Mouse (Mus musculus): ENCODE measurements around the gene Nfkb1. TPM values are rescaled to one million over a fixed set of nuclear protein-coding genes. Genes with fewer than 3 reads are reported as not detected.
A peak's percentile ranks its signal among the peaks of the same experiment; 100 is the strongest.

The Nfkb1 gene
- polyA plus RNA-seq, 1 experiment from 2014 or later: 8.7 TPM

DNA sequence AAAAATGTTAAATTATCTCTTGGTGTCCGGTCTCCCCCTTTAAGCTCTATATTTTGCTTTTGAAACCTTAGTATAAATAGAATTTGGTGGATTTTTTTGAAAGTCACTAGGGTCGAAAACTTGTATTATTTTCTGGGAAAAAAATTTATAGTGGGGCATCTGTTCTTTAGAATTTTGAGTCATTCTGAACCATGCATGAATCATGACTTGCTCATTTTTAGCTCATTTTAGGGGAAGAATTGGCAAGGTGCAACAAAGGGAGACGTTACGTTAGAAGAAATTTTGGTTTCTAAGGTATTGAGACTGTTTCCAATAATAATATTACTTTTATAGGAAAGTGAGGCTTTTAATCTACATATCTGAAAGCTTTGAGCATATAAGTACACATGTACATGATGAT, 20.3 kb upstream of the Nfkb1 start:
- 93% methylated on average over 4 of the region's 4 CpGs for WGBS

DNA sequence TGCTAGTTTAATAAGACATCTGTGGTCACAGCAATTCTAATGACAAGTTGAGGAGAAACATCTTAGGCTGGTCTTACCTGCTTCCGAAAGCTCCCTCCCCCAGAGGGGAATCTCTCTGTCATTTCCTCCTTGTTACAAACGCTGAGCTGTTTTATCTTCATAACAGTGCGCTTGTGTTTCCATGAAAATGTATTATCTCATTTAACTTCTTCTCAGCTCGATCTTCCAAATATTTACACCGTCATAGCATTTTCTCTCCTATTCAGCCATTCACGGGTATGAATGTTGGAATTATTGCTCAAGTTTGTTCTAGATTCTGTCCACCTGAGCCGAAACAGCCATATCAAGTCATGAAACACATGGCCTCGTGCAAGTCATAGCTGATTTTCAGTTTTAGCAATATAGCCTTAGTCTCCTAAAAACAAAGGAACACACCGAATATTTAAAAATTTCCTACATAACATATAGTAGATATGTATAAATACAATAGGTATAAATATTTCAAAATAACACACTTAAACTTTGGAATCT, 19.8 kb upstream of the Nfkb1 start:
- DNase-seq: no peak
- Histone ChIP-seq H3K36me3 (ENCODE audit: control insufficient read depth, insufficient read depth, low read length) (no peaks in the 10 kb centered on the region), H3K9ac (replicated peaks; ENCODE audit: low read length) (no peak overlapping the region), H3K27ac (replicated peaks; ENCODE audit: low read depth, low read length) (no peak overlapping the region), H3K27me3 (ENCODE audit: control insufficient read depth, insufficient read depth, low read length) (no peaks in the 10 kb centered on the region), H3K4me2 (ENCODE audit: low read length) (no peak overlapping the region), H3K4me3 (replicated peaks; ENCODE audit: low read depth, low read length) (no peak overlapping the region), H3K9me3 (ENCODE audit: control insufficient read depth, low read length) (no peaks in the 10 kb centered on the region), H3K4me1 (ENCODE audit: control insufficient read depth, insufficient read depth, low read length) (no peaks in the 10 kb centered on the region)
- ATAC-seq (ENCODE audit: low FRiP score, low TSS enrichment): no peak
- 96% methylated on average over 9 of the region's 9 CpGs for WGBS

More for the DNA sequence above, 20.3 kb upstream of the Nfkb1 start:
- Histone ChIP-seq H3K9me3 (ENCODE audit: control insufficient read depth, low read length) (no peaks in the 10 kb centered on the region), H3K27me3 (ENCODE audit: control insufficient read depth, insufficient read depth, low read length) (no peaks in the 10 kb centered on the region), H3K4me2 (ENCODE audit: low read length) (no peak overlapping the region), H3K36me3 (ENCODE audit: control insufficient read depth, insufficient read depth, low read length) (no peaks in the 10 kb centered on the region), H3K9ac (replicated peaks; ENCODE audit: low read length) (no peak overlapping the region), H3K27ac (replicated peaks; ENCODE audit: low read depth, low read length) (no peak overlapping the region), H3K4me1 (ENCODE audit: control insufficient read depth, insufficient read depth, low read length) (no peaks in the 10 kb centered on the region), H3K4me3 (replicated peaks; ENCODE audit: low read depth, low read length) (no peak overlapping the region)
- DNase-seq (no peak), ATAC-seq (ENCODE audit: low FRiP score, low TSS enrichment) (no peak)

DNA sequence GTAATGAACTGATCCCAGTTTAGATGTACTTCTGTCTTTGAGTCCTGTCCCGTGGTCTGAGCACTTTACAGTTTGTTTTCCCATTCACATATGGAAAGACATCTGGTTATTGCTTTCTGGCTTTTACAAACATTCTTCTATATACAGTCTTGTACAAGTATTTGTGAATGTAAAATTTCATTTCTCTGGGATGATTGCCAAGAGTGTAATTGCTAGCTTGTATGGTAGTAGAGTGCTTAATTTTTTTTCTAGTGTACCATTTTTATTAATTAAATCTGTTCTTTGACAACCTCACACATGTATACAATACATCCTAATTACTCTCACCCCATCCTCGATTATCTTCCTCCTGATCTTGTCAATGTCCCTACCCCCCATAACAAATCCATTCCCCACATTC, 12.0 kb upstream of the Nfkb1 start:
- no peak overlapping the region for H3K4me2 ChIP-seq (ENCODE audit: low read length)
- no peak for DNase-seq
- H3K4me1 ChIP-seq (ENCODE audit: control insufficient read depth, insufficient read depth, low read length): no peaks in the 10 kb centered on the region
- H3K27ac ChIP-seq (replicated peaks; ENCODE audit: low read depth, low read length): no peak overlapping the region
- no peak for ATAC-seq (ENCODE audit: low FRiP score, low TSS enrichment)
- no peak overlapping the region for H3K9ac ChIP-seq (replicated peaks; ENCODE audit: low read length)
- 79% methylated on average over 2 of the region's 2 CpGs for WGBS
- H3K36me3 ChIP-seq (ENCODE audit: control insufficient read depth, insufficient read depth, low read length): no peaks in the 10 kb centered on the region
- H3K27me3 ChIP-seq (ENCODE audit: control insufficient read depth, insufficient read depth, low read length): no peaks in the 10 kb centered on the region
- no peak overlapping the region for H3K4me3 ChIP-seq (replicated peaks; ENCODE audit: low read depth, low read length)
- no peaks in the 10 kb centered on the region for H3K9me3 ChIP-seq (ENCODE audit: control insufficient read depth, low read length)

DNA sequence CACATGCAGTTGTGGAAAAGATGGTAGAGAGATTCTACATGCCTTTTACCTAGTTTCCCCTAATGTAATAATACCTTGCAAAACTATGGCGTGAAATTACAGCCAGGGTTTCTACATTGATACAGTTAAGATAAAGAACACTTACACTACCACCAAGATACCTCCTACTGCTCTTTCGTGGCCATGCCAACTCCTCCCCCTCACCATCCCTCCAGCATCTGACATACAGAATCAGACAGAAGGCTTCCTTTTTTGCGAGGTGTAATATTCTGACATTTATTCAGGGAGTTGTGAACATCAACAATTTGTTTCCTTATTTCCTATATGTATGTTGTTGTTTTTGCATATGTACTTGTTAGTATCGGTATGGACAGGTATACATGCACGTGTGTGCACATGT, 11.3 kb upstream of the Nfkb1 start:
- Histone ChIP-seq H3K9me3 (ENCODE audit: control insufficient read depth, low read length) (no peaks in the 10 kb centered on the region), H3K27ac (replicated peaks; ENCODE audit: low read depth, low read length) (no peak overlapping the region), H3K4me2 (ENCODE audit: low read length) (no peak overlapping the region), H3K9ac (replicated peaks; ENCODE audit: low read length) (no peak overlapping the region), H3K4me3 (replicated peaks; ENCODE audit: low read depth, low read length) (no peak overlapping the region), H3K4me1 (ENCODE audit: control insufficient read depth, insufficient read depth, low read length) (no peaks in the 10 kb centered on the region), H3K36me3 (ENCODE audit: control insufficient read depth, insufficient read depth, low read length) (no peaks in the 10 kb centered on the region), H3K27me3 (ENCODE audit: control insufficient read depth, insufficient read depth, low read length) (no peaks in the 10 kb centered on the region)
- DNase-seq (no peak), ATAC-seq (ENCODE audit: low FRiP score, low TSS enrichment) (no peak)
- 95% methylated on average over 5 of the region's 5 CpGs for WGBS

DNA sequence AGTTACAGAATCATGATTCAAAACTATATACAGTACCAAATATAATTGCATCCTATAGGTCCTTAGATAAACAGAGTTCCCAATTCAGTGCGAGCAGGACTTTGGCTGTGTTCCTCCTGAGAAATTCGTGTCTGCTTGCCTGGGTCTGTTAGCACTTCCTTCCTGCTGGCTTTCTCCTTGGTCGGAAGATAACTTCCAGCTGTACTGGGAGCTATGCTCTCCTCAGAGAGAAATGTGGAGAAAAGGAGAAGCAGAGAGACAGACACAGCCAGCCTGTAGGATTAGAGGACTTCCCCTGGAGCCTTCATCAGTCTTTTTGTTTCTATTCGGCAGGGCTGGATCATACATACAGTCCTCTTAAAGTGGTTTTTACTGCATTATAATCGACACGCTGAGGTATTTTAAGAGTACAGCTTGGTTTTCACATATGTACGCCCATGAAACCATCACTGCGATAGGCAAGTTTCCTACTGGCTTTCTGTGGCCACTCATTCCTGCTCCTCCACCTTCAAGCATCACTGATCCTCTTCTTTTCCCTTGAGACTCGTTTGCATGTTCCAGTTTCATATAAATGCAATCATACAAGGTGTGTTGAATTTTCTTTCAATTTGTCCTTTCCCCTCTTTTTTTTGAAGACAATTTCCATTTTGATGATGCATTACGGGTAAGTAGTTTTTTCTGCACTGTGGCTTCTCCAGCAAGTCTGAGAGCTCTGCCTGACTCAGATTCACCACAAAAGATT, 8.3 kb upstream of the Nfkb1 start:
- Histone ChIP-seq H3K27me3 (ENCODE audit: control insufficient read depth, insufficient read depth, low read length) (no peaks in the 10 kb centered on the region), H3K9ac (replicated peaks; ENCODE audit: low read length) (no peak overlapping the region), H3K27ac (replicated peaks; ENCODE audit: low read depth, low read length) (no peak overlapping the region), H3K4me1 (ENCODE audit: control insufficient read depth, insufficient read depth, low read length) (no peaks in the 10 kb centered on the region), H3K36me3 (ENCODE audit: control insufficient read depth, insufficient read depth, low read length) (no peaks in the 10 kb centered on the region), H3K4me3 (replicated peaks; ENCODE audit: low read depth, low read length) (no peak overlapping the region), H3K9me3 (ENCODE audit: control insufficient read depth, low read length) (no peaks in the 10 kb centered on the region), H3K4me2 (ENCODE audit: low read length) (no peak overlapping the region)
- no peak for ATAC-seq (ENCODE audit: low FRiP score, low TSS enrichment)
- DNase-seq: no peak
- 64% methylated on average over 10 of the region's 10 CpGs for WGBS

DNA sequence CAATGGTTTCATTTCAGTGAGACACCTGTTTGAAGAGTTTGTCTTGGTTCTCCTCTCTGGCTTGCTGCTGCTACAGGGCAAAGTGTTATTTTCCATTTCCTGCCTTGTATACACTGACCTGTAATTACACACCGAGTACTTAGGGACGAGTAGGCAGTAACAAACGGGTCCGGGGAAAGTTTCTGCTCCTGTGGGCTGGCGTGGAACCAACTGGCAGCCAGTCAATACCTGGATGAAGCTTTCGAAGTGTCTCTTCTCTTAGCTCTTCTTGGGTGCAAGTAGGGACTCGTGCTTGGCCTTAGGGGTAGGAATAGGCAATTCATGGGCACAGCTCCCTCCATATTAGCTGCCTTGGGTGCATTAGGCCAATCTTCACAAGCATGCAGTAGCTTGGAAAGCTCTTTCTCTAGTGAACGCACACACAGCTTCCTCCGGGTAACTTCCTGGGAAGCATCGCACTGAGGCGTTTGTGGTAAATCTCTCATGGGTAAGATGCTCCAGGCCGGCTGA, 7.2 kb upstream of the Nfkb1 start:
- H3K4me1 ChIP-seq (ENCODE audit: control insufficient read depth, insufficient read depth, low read length): no peaks in the 10 kb centered on the region
- H3K9ac ChIP-seq (replicated peaks; ENCODE audit: low read length): no peak overlapping the region
- H3K4me2 ChIP-seq (ENCODE audit: low read length): no peak overlapping the region
- no peaks in the 10 kb centered on the region for H3K36me3 ChIP-seq (ENCODE audit: control insufficient read depth, insufficient read depth, low read length)
- no peak for ATAC-seq (ENCODE audit: low FRiP score, low TSS enrichment)
- H3K27me3 ChIP-seq (ENCODE audit: control insufficient read depth, insufficient read depth, low read length): no peaks in the 10 kb centered on the region
- WGBS: 74% methylated on average over 12 of the region's 12 CpGs
- H3K4me3 ChIP-seq (replicated peaks; ENCODE audit: low read depth, low read length): no peak overlapping the region
- DNase-seq: no peak
- H3K27ac ChIP-seq (replicated peaks; ENCODE audit: low read depth, low read length): no peak overlapping the region
- no peaks in the 10 kb centered on the region for H3K9me3 ChIP-seq (ENCODE audit: control insufficient read depth, low read length)

DNA sequence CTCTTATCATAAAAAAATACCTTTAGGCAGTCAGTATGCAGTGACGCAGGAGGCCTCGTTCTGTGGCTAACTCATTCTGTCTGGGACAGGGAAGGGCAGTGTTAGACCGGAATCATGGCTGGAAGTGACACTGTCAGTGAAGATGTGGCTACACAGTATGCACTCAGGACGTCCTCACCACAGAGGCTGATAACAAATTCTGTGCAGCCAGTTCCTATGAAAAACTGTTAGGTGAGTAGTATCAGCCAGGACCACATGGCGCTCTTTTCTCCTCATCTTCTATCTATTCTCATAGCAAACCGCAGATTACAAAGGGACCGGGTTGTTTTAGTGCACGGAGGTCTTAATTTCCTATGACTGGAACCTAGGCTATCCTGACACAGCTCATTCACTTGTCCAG, 4.9 kb upstream of the Nfkb1 start:
- 94% methylated on average over 8 of the region's 8 CpGs for WGBS
- no peak for DNase-seq
- H3K4me2 ChIP-seq (ENCODE audit: low read length): no peak overlapping the region

DNA sequence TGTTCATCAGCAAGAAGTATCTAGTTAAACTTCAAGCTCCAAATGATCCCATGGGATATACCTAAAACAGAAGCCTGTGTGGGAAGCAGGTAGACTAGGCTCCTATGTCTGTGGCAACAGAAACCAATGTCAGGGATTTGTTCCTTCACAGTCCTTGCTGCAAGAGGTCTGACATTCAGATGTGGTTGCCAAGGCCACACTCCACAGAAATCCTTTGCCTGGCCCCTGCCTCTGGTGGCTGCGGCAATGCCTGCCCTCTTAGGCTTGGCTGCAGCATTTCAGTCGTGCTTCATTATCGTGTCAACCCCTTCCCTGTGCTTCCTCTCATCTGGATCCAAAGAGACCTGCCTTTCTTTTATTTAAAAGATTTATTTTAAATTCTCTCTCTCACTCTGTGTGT, 1.7 kb upstream of the Nfkb1 start:
- WGBS: 8% methylated on average over 3 of the region's 3 CpGs
- H3K4me3 ChIP-seq (replicated peaks; ENCODE audit: low read depth, low read length): no peak overlapping the region
- no peak overlapping the region for H3K4me2 ChIP-seq (ENCODE audit: low read length)
- ATAC-seq (ENCODE audit: low FRiP score, low TSS enrichment) (no peak), DNase-seq (peak; percentile 51)
- H3K9me3 ChIP-seq (ENCODE audit: control insufficient read depth, low read length): no peaks in the 10 kb centered on the region
- no peaks in the 10 kb centered on the region for H3K36me3 ChIP-seq (ENCODE audit: control insufficient read depth, insufficient read depth, low read length)
- no peak overlapping the region for H3K27ac ChIP-seq (replicated peaks; ENCODE audit: low read depth, low read length)
- peaks cover 13% of the 10 kb centered on the region; the same call in 1 of the 2 replicates for H3K4me1 ChIP-seq (ENCODE audit: control insufficient read depth, insufficient read depth, low read length)
- H3K9ac ChIP-seq (replicated peaks; ENCODE audit: low read length): no peak overlapping the region
- no peaks in the 10 kb centered on the region for H3K27me3 ChIP-seq (ENCODE audit: control insufficient read depth, insufficient read depth, low read length)

More for the DNA sequence above, 4.9 kb upstream of the Nfkb1 start:
- ATAC-seq (ENCODE audit: low FRiP score, low TSS enrichment): no peak
- no peaks in the 10 kb centered on the region for H3K27me3 ChIP-seq (ENCODE audit: control insufficient read depth, insufficient read depth, low read length)
- H3K4me3 ChIP-seq (replicated peaks; ENCODE audit: low read depth, low read length): no peak overlapping the region
- H3K9me3 ChIP-seq (ENCODE audit: control insufficient read depth, low read length): no peaks in the 10 kb centered on the region
- H3K36me3 ChIP-seq (ENCODE audit: control insufficient read depth, insufficient read depth, low read length): no peaks in the 10 kb centered on the region
- no peak overlapping the region for H3K27ac ChIP-seq (replicated peaks; ENCODE audit: low read depth, low read length)
- peaks cover 9% of the 10 kb centered on the region; the same call in 1 of the 2 replicates for H3K4me1 ChIP-seq (ENCODE audit: control insufficient read depth, insufficient read depth, low read length)
- H3K9ac ChIP-seq (replicated peaks; ENCODE audit: low read length): no peak overlapping the region

All from midbrain, embryonic 14.5 days (tissue).